ENCODE assay signal across 8 mouse cellular contexts in the genomic region with DNA sequence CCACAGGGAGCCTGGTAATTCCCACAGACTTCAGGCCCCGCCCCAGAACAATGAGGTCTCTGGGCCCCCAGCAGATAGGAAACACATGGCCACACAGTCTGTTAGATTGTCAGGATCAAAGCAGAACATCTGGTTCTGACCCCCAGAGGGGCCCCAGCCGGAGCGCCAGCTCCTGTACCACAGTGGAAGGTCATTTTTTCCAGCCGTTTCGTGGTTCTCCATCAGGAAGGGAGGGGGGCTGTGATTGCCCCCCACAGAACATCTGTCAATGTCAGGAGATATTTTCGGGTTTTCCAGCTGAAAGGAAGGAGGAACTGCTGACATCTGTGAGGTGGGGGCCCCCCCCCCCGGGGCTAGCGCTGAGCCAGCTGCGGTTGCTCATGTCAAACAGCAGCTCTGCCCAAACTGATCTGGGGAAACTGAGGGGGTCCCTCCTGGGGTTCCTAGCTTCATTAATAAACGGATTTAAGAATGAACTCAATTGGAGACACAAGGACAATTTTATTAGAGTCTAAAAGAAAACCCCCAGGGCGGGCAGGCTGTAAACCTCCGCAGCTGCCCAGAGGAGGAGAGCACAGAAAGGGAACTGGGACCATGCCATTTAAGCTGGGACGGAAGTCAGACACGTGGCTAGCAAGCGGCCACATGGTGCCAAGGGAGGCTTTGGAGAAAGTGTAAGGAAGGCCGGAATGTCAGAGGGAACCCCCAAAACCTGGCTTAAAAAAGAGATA. TPM values are rescaled to one million over a fixed set of nuclear protein-coding genes. Genes with fewer than 3 reads are reported as not detected.
DNase-seq lines count a peak whose midpoint lies in the region; ATAC-seq lines count a peak whose summit lies in the region.

No protein-coding gene starts in this region.

- peak; percentile 64 for ATAC-seq in intestine, embryonic 16.5 days
- ATAC-seq in megakaryocyte, adult 5-6 weeks (ENCODE audit: poor library complexity, severe bottlenecking), result peak; percentile 77
- no peak for ATAC-seq in forebrain, embryonic 13.5 days

- H3K4me2 ChIP-seq in intestine, embryonic 16.5 days (ENCODE audit: low read depth, low read length), result peak overlapping the region; percentile 42
- no peak overlapping the region for H3K4me2 ChIP-seq in forebrain, embryonic 13.5 days

- WGBS in intestine, embryonic 16.5 days, result 6% methylated on average over 16 of the region's 16 CpGs
- 25% methylated on average over 16 of the region's 16 CpGs for WGBS in forebrain, embryonic 13.5 days

- peak overlapping the region; percentile 13; the same call in 1 of the 2 replicates for H3K4me3 ChIP-seq in intestine, embryonic 16.5 days (ENCODE audit: low read length)
- no peak overlapping the region for H3K4me3 ChIP-seq in forebrain, embryonic 13.5 days

- peak overlapping the region; percentile 63 for H3K9ac ChIP-seq in intestine, embryonic 16.5 days (ENCODE audit: low read depth, low read length)
- no peak overlapping the region for H3K9ac ChIP-seq in forebrain, embryonic 13.5 days

- peaks cover 22% of the 10 kb centered on the region for H3K4me1 ChIP-seq in intestine, embryonic 16.5 days (ENCODE audit: control insufficient read depth, insufficient read depth, low read length)
- H3K4me1 ChIP-seq in forebrain, embryonic 13.5 days, result peaks cover 13% of the 10 kb centered on the region

- DNase-seq in thymus, postnatal 14 days, result peak; percentile 23
- DNase-seq in thymus, adult 18-20 months, result no peak
- DNase-seq in heart, adult 11 months, result peak; percentile 98
- peak; percentile 60 for DNase-seq in yolk sac, embryonic 10.5 days (ENCODE audit: low spot score)
- DNase-seq in cerebellum, postnatal 14 days, result no peak

- no peaks in the 10 kb centered on the region for H3K36me3 ChIP-seq in intestine, embryonic 16.5 days (ENCODE audit: control insufficient read depth, insufficient read depth, low read length)
- H3K36me3 ChIP-seq in forebrain, embryonic 13.5 days (ENCODE audit: poor library complexity, severe bottlenecking), result no peaks in the 10 kb centered on the region

- peak overlapping the region; percentile 52 for H3K27ac ChIP-seq in intestine, embryonic 16.5 days (ENCODE audit: low read length)
- H3K27ac ChIP-seq in forebrain, embryonic 13.5 days, result no peak overlapping the region

- H3K27me3 ChIP-seq in intestine, embryonic 16.5 days (replicated peaks; ENCODE audit: control insufficient read depth, insufficient read depth, low read length), result no peaks in the 10 kb centered on the region
- H3K27me3 ChIP-seq in forebrain, embryonic 13.5 days, result no peaks in the 10 kb centered on the region

- H3K9me3 ChIP-seq in intestine, embryonic 16.5 days (ENCODE audit: control insufficient read depth, low read length), result no peaks in the 10 kb centered on the region
- no peaks in the 10 kb centered on the region for H3K9me3 ChIP-seq in forebrain, embryonic 13.5 days (replicated peaks)

RNA-seq across cellular contexts. Expression of a gene that starts 16.0 kb away (rescaled TPM):
- 12.6 and 13.7 TPM in 2 replicates for polyA plus RNA-seq in intestine, embryonic 16.5 days (2015; fragmentation: Nextera tagmentation; extraction: Ambion mirVana)
- total RNA-seq in megakaryocyte, adult 5-6 weeks (2015), result 30.3 and 37.4 TPM in 2 replicates
- 50.8 and 57.3 TPM in 2 replicates for total RNA-seq in megakaryocyte, adult 5-6 weeks (2017)
- 34.0 and 35.5 TPM in 2 replicates for polyA plus RNA-seq in forebrain, embryonic 13.5 days (2015; fragmentation: Nextera tagmentation; extraction: Ambion mirVana)

RNA-seq across cellular contexts. Expression of a gene that starts 18.5 kb away (rescaled TPM):
- 12.1 and 14.3 TPM in 2 replicates for polyA plus RNA-seq in intestine, embryonic 16.5 days (2015; fragmentation: Nextera tagmentation; extraction: Ambion mirVana)
- 22.8 and 25.3 TPM in 2 replicates for total RNA-seq in megakaryocyte, adult 5-6 weeks (2015)
- total RNA-seq in megakaryocyte, adult 5-6 weeks (2017), result 72.2 and 83.3 TPM in 2 replicates
- 20.2 and 22.0 TPM in 2 replicates for polyA plus RNA-seq in forebrain, embryonic 13.5 days (2015; fragmentation: Nextera tagmentation; extraction: Ambion mirVana)

RNA-seq across cellular contexts. Expression of a gene that starts 58.1 kb away (rescaled TPM):
- polyA plus RNA-seq in intestine, embryonic 16.5 days (2015; fragmentation: Nextera tagmentation; extraction: Ambion mirVana), result 0.07 TPM in 2 replicates
- not detected in 2 replicates for total RNA-seq in megakaryocyte, adult 5-6 weeks (2015)
- not detected in 2 replicates for total RNA-seq in megakaryocyte, adult 5-6 weeks (2017)
- polyA plus RNA-seq in forebrain, embryonic 13.5 days (2015; fragmentation: Nextera tagmentation; extraction: Ambion mirVana), result not detected in 2 replicates

Comparison
In these comparisons a context has a peak if more than half of its experiments do, and no peak if none do; other contexts are left out.
1. DNase-seq: peak in thymus, postnatal 14 days (single experiment), heart, adult 11 months (single experiment) and yolk sac, embryonic 10.5 days (single experiment); none in thymus, adult 18-20 months (0 of 2) and cerebellum, postnatal 14 days (0 of 2).